Mouse (Mus musculus): Measurements from ENCODE around the gene Slc25a48. TPM values are rescaled to one million over a fixed set of nuclear protein-coding genes. Genes with fewer than 3 reads are reported as not detected.

The Slc25a48 gene
- polyA plus RNA-seq, 1 experiment from 2014 or later, result not detected

DNA sequence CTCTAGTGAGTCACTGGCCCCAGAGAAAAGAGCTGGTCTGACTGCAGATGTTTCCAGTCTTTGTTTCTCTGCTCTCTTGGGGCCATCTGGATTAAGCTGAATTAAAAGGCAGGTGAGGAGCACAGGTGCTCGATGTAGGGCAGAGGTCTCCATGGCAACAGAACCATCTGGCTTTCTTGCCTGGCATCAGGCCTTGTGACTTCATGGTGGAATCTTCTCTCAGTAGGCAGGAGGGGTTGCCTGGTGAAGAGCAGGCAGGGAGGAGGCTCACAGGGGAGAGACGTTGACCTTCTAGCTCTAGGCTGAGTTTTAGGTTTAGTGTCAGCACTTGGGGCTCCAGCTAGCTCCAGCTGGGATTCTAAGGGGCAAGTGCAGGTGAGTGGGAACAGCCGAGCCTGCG lies 11.8 kb upstream of the Slc25a48 start, which contains the start of gene Gm3045:
Gene Gm3045, plus strand, starts transcription at position 230 of the 400 bp plus-strand sequence.
- Histone ChIP-seq H3K27ac (ENCODE audit: poor library complexity, severe bottlenecking) (no peak within 1 kb of the TSS), H3K9me3 (replicated peaks) (no peaks in the 10 kb centered on the region), H3K9ac (no peak within 1 kb of the TSS), H3K36me3 (no peaks in the 10 kb centered on the region), H3K4me1 (replicated peaks) (no peaks in the 10 kb centered on the region), H3K4me2 (no peak within 1 kb of the TSS), H3K27me3 (replicated peaks) (peaks cover 65% of the 10 kb centered on the region), H3K4me3 (no peak within 1 kb of the TSS)
- WGBS, result 57% methylated on average over 4 of the region's 4 CpGs
- no peak for ATAC-seq (ENCODE audit: insufficient number of reproducible peaks, low FRiP score)

DNA sequence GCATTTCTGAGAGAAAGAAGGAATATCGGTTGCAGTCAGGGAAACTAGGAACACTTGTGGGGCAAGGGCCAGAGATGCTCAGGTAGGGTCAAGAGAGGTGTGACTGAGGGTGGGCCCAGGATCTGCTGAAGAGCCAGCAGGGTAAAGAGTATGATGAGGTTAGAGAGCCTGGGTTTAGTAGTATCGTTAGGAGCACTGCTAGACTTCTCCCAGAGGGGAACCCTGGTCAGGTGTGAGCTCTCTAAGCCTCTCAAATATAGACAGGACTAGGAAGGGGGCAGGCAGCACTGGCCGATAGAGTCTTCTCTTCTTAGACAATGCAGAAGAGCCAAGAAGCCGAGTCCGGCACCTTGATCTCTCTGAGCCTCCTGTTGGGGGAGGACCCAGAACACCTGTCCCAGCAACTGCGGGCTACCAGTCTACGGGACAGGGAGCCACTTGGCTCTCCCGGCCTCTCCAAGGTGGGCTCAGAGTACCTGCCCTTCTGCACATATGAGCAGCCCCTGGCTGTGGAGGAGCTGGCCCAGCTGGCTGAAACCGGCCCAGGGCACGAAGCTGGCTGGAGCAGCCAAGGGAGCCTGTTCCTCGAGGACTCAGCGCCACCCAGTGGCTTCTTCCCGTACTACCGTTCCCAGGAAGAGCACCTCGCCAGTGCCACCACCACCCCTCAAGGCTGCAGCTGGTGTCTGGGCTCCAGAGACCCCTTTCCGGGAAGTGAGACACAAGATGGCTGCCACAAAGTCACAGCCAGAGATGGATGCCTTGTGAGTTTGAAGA lies 9.2 kb upstream of the Slc25a48 start:
- Histone ChIP-seq H3K36me3 (no peaks in the 10 kb centered on the region), H3K4me3 (no peak overlapping the region), H3K27me3 (replicated peaks) (peaks cover 63% of the 10 kb centered on the region), H3K27ac (ENCODE audit: poor library complexity, severe bottlenecking) (no peak overlapping the region), H3K4me1 (replicated peaks) (peaks cover 5% of the 10 kb centered on the region; the same call in 1 of the 2 replicates), H3K9me3 (replicated peaks) (no peaks in the 10 kb centered on the region), H3K4me2 (no peak overlapping the region), H3K9ac (no peak overlapping the region)
- WGBS, result 30% methylated on average over 16 of the region's 16 CpGs
- 0 out of 2 replicates have a peak, but pooled peaks have one; percentile 57 for ATAC-seq (ENCODE audit: insufficient number of reproducible peaks, low FRiP score)

DNA sequence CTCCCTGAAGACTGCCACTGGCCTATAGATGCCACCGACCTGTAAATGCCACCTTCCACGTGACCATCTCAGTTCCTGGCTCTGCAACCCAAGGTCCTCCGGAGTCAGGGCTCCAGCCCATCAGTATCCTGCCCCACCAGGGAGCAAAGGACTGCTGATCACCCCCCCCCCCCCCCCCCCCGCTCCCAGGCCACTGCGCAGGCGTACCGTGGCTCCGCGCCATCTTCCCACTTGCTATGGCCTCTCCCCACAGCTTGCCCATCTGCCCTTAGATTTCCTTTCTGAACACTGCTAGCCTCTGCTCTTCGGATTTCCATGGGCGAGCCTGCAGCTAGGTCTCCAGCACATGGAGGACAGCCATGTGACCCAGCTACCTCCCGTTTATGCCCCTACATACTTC lies 5.7 kb upstream of the Slc25a48 start:
- H3K4me3 ChIP-seq, result no peak overlapping the region
- 82% methylated on average over 11 of the region's 12 CpGs for WGBS
- ATAC-seq (ENCODE audit: insufficient number of reproducible peaks, low FRiP score), result no peak
- no peaks in the 10 kb centered on the region for H3K9me3 ChIP-seq (replicated peaks)
- H3K4me1 ChIP-seq (replicated peaks), result peaks cover 5% of the 10 kb centered on the region; the same call in 1 of the 2 replicates
- H3K27ac ChIP-seq (ENCODE audit: poor library complexity, severe bottlenecking), result no peak overlapping the region
- no peaks in the 10 kb centered on the region for H3K36me3 ChIP-seq
- no peak overlapping the region for H3K9ac ChIP-seq
- no peak overlapping the region for H3K4me2 ChIP-seq
- peaks cover 71% of the 10 kb centered on the region for H3K27me3 ChIP-seq (replicated peaks)

DNA sequence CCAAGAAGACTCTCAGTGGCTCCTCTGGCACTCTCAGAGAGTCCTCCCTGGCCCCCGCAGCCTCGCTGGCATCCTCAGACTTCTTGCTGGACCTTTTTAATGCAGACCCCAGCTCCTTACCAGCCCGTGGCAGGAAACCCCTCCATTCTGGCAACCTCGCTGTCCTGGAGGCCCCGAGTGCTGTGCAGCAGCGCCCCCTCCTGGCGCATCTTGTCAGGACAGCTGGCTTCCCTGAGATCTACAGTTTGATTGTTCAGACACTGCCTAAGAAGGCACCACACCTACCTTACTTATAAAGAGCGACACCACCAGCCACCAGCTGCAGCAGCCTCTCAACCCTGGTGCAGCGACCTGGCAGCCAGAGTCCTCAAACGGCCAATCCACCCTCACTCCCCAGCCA lies 4.7 kb upstream of the Slc25a48 start:
- H3K9me3 ChIP-seq (replicated peaks), result no peaks in the 10 kb centered on the region
- peaks cover 12% of the 10 kb centered on the region; the same call in 1 of the 2 replicates for H3K4me1 ChIP-seq (replicated peaks)
- ATAC-seq (ENCODE audit: insufficient number of reproducible peaks, low FRiP score), result no peak
- H3K36me3 ChIP-seq, result no peaks in the 10 kb centered on the region
- H3K4me2 ChIP-seq, result peak overlapping the region; percentile 12; the same call in 1 of the 2 replicates
- WGBS, result 10% methylated on average over 10 of the region's 10 CpGs
- H3K27ac ChIP-seq (ENCODE audit: poor library complexity, severe bottlenecking), result no peak overlapping the region
- H3K9ac ChIP-seq, result no peak overlapping the region
- no peak overlapping the region for H3K4me3 ChIP-seq
- H3K27me3 ChIP-seq (replicated peaks), result peaks cover 72% of the 10 kb centered on the region

DNA sequence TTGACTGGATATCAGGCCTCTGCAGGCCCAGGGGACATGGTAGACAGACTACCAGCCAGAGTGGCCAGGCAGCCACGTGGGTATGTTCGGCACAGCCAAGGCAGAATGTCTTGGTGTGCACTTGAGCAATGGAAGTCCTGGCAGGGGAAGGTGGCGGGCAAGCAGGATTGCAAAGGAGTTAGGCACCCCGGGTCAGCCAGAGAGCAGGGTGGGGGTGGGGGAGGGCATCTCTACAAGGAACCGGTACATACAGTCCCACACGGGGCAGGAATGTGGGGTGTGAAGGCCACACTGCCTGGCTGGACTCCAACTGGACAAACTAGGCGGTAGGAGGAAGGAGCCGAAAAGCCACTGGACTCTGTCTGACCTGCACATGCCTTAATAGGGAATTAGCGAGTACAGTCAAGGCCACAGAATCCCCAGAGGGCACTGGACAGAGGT lies 3.8 kb upstream of the Slc25a48 start:
- no peaks in the 10 kb centered on the region for H3K36me3 ChIP-seq
- H3K27me3 ChIP-seq (replicated peaks), result peaks cover 74% of the 10 kb centered on the region
- H3K27ac ChIP-seq (ENCODE audit: poor library complexity, severe bottlenecking), result no peak overlapping the region
- H3K9ac ChIP-seq, result no peak overlapping the region
- H3K9me3 ChIP-seq (replicated peaks), result no peaks in the 10 kb centered on the region
- no peak for ATAC-seq (ENCODE audit: insufficient number of reproducible peaks, low FRiP score)
- no peak overlapping the region for H3K4me2 ChIP-seq
- peaks cover 15% of the 10 kb centered on the region; the same call in 1 of the 2 replicates for H3K4me1 ChIP-seq (replicated peaks)
- no peak overlapping the region for H3K4me3 ChIP-seq
- WGBS, result 69% methylated on average over 9 of the region's 9 CpGs

DNA sequence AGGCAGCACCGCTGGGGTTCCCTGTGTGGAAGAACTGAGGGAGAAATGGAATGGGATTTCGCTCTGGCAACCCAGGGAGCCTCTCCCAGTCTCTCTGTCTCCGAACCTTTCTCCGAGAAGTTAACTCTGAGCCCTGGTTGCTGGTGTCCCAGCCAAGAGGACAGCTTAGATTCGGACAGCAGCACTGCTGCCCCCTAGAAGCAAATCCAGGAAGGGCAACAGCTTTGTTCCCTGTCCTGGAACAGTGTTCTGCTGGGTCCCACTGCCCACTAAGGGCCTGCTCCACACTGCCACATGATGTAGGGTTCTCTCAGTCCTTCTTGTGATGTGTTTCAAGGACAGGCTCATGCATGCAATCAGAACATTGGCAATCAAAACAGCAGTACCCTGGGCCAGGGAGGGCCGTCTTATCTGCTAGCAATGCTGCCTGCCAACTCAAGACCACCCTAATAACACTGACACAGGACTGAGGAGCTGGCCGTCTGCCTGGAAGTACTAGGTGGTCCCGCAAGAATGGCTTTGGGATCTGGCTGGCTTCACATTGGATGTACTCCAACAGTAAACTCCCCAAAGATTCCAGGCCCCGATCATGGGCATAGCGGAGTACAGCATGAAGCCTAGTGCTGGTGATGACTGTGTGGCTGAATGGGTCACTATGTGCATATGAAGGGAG lies 2.4 kb upstream of the Slc25a48 start:
- 54% methylated on average over 10 of the region's 10 CpGs for WGBS
- Histone ChIP-seq H3K4me2 (no peak overlapping the region), H3K4me3 (no peak overlapping the region), H3K9me3 (replicated peaks) (no peaks in the 10 kb centered on the region), H3K4me1 (replicated peaks) (peaks cover 15% of the 10 kb centered on the region; the same call in 1 of the 2 replicates), H3K27ac (ENCODE audit: poor library complexity, severe bottlenecking) (no peak overlapping the region), H3K36me3 (no peaks in the 10 kb centered on the region), H3K9ac (no peak overlapping the region), H3K27me3 (replicated peaks) (peaks cover 85% of the 10 kb centered on the region)
- ATAC-seq (ENCODE audit: insufficient number of reproducible peaks, low FRiP score), result no peak

DNA sequence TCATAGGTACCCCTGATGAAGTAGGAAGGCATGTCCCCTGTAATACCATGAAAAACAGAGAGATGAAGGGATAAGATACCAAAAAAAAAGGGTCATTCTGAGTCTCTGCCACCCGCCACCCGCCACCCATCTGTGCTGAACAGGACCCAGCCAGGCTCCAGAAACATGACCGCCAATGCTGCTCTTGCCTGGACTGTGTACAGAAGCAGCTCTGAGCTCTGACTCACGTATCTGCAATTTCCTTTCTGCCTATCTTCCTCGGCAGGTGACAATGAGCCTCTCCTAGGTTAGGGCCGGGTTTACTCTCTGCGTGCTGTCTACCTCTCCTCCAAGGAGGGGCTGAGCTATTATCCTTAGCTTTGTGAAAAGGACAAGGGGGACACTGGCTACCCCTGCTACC lies 5.3 kb downstream of the Slc25a48 start:
- Histone ChIP-seq H3K36me3 (no peaks in the 10 kb centered on the region), H3K4me1 (replicated peaks) (0 out of 2 replicates have a peak, but pooled peaks cover 4% of the 10 kb centered on the region), H3K27ac (ENCODE audit: poor library complexity, severe bottlenecking) (no peak overlapping the region), H3K9ac (no peak overlapping the region), H3K27me3 (replicated peaks) (peaks cover 33% of the 10 kb centered on the region), H3K4me2 (no peak overlapping the region), H3K4me3 (no peak overlapping the region), H3K9me3 (replicated peaks) (no peaks in the 10 kb centered on the region)
- WGBS, result 55% methylated on average over 7 of the region's 7 CpGs
- ATAC-seq (ENCODE audit: insufficient number of reproducible peaks, low FRiP score), result no peak

DNA sequence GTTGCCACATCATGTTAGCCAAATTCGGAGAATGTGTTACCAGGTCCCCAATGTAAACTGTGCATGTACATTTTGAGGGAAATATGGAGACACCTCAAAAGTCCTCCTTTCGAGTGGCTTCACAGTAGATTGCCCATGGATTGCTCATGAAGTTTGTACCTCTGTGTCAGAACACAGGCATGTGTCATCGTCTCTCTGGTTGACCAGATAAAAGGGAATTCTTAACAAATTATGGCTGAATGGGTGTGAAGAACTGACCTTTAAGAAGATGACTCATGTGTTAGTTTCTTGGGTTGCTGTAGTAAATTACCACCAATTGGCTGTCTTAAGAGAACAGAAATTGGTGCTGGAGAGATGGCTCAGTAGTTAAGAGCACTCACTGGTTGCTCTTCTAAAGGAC lies 6.0 kb downstream of the Slc25a48 start:
- H3K4me3 ChIP-seq, result no peak overlapping the region
- H3K4me2 ChIP-seq, result no peak overlapping the region
- no peaks in the 10 kb centered on the region for H3K4me1 ChIP-seq (replicated peaks)
- H3K36me3 ChIP-seq, result no peaks in the 10 kb centered on the region
- peaks cover 26% of the 10 kb centered on the region for H3K27me3 ChIP-seq (replicated peaks)
- no peak overlapping the region for H3K9ac ChIP-seq
- no peak for ATAC-seq (ENCODE audit: insufficient number of reproducible peaks, low FRiP score)
- H3K9me3 ChIP-seq (replicated peaks), result no peaks in the 10 kb centered on the region
- no peak overlapping the region for H3K27ac ChIP-seq (ENCODE audit: poor library complexity, severe bottlenecking)
- 72% methylated on average over 3 of the region's 3 CpGs for WGBS

DNA sequence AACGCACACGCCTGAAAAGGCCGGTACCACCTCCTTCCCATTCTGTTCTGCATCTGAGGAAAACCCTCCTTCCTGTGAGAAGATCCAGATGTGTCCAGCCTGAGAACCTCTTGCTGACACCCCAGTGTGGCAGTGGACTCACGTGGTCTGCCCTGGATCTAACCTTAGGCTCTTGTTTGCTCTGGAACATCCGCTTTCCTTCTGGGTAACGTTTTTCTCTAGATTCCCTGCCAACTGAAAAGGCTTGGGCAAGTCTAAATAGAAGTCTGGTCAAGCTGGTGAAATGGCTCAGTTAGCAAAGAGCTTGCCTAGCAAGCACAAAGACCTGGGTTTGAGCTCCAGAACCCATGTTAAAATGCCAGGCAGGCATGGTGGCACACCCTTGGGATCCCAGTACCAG lies 6.8 kb downstream of the Slc25a48 start:
- no peak overlapping the region for H3K27ac ChIP-seq (ENCODE audit: poor library complexity, severe bottlenecking)
- no peak overlapping the region for H3K9ac ChIP-seq
- ATAC-seq (ENCODE audit: insufficient number of reproducible peaks, low FRiP score), result no peak
- no peak overlapping the region for H3K4me3 ChIP-seq
- H3K4me1 ChIP-seq (replicated peaks), result no peaks in the 10 kb centered on the region
- H3K9me3 ChIP-seq (replicated peaks), result no peaks in the 10 kb centered on the region
- WGBS, result 83% methylated on average over 6 of the region's 6 CpGs
- H3K27me3 ChIP-seq (replicated peaks), result peaks cover 17% of the 10 kb centered on the region
- H3K36me3 ChIP-seq, result no peaks in the 10 kb centered on the region
- no peak overlapping the region for H3K4me2 ChIP-seq

DNA sequence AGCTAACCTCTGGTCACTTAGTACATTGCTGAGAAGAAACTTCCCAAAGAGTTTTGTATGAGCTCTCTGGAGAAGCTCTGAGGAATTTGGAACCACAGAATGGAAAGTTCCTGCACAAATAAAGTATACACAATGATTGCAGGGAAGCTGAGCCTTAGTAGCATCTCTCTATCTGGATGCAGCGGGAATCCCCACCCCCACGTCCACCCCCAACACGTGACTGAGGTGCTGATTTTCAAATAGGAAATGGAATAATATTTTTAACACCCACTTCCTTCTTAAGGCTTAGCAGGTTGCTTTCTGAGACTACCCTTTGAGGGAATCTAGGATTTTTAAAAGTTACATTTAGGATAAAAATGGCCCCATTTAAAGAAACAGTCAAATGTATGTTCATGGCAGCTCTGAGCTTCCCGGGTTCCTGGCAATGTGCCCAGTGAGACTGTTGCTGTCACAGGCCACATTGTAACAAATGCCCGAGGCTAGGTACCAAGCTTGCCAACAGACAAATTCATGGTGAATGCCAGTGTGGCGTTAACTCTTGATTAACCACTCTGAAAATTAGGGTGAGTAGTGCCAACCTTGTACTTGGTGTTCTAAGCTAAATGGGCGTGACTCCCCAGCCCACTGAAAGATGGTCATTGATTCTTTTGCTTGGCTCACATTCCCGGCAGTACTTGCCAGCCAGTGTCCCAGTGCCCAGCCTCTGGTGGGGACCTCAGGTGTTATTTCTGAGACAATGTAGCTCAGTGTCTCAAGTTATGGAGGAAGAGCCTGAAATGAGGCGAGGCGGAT lies 11.3 kb downstream of the Slc25a48 start:
- no peak overlapping the region for H3K27ac ChIP-seq (ENCODE audit: poor library complexity, severe bottlenecking)
- H3K4me1 ChIP-seq (replicated peaks), result no peaks in the 10 kb centered on the region
- no peaks in the 10 kb centered on the region for H3K9me3 ChIP-seq (replicated peaks)
- no peaks in the 10 kb centered on the region for H3K36me3 ChIP-seq
- H3K4me3 ChIP-seq, result no peak overlapping the region
- no peaks in the 10 kb centered on the region for H3K27me3 ChIP-seq (replicated peaks)
- 71% methylated on average over 10 of the region's 10 CpGs for WGBS
- no peak for ATAC-seq (ENCODE audit: insufficient number of reproducible peaks, low FRiP score)
- no peak overlapping the region for H3K9ac ChIP-seq
- no peak overlapping the region for H3K4me2 ChIP-seq

DNA sequence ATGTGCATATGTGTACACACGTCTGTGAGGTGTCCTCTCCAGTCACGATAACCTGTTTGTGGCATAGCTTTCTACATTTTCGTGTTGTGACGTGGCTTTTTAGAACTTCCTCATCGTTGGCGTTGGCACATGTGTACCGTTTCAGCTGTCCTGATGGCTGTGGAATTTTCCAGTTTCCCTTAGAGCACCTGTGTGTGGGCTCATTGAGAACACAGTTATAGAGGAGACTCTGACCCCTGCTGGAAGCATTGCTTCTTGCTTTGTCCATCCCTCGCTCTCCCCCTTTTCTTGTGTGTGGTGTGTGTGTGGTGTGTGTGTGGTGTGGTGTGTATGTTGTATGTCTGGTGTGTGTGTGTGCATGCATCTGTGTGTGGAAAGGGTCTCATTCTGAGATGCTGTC lies 11.9 kb downstream of the Slc25a48 start:
- Histone ChIP-seq H3K4me3 (no peak overlapping the region), H3K4me2 (no peak overlapping the region), H3K9me3 (replicated peaks) (no peaks in the 10 kb centered on the region), H3K4me1 (replicated peaks) (no peaks in the 10 kb centered on the region), H3K36me3 (no peaks in the 10 kb centered on the region), H3K27me3 (replicated peaks) (no peaks in the 10 kb centered on the region), H3K27ac (ENCODE audit: poor library complexity, severe bottlenecking) (no peak overlapping the region), H3K9ac (no peak overlapping the region)
- no peak for ATAC-seq (ENCODE audit: insufficient number of reproducible peaks, low FRiP score)
- WGBS, result 80% methylated on average over 8 of the region's 8 CpGs
